Mouse (Mus musculus) embryonic facial prominence, embryonic 13.5 days (tissue): Measurements from ENCODE around the gene Glg1. TPM values are rescaled to one million over a fixed set of nuclear protein-coding genes. Genes with fewer than 3 reads are reported as not detected.
"Not testable (repeated sequence)": the region's sequence is repeated elsewhere in the genome, so short reads cannot be mapped to it uniquely, and the experiment has no call there.

ENCODE experiments used
- ATAC-seq: fragments of 200-750 bp; cut with Nextera tagmentation; 2 replicates; pipeline ENCODE4 v1.8.0; 2017; ENCODE audit warnings: low read depth; ENCODE audit not compliant: insufficient number of reproducible peaks, insufficient read depth, low FRiP score, low TSS enrichment
- H3K27ac ChIP-seq: fragments of 300-500 bp; sonication (generic); 2 replicates; pipeline ENCODE4 v1.5.1; 2015; ENCODE audit warnings: moderate library complexity, mild to moderate bottlenecking, inconsistent platforms
- H3K27me3 ChIP-seq: fragments of 300-500 bp; sonication (generic); 2 replicates; pipeline ENCODE4 v1.6.1; 2015; ENCODE audit warnings: mild to moderate bottlenecking, inconsistent platforms
- H3K36me3 ChIP-seq: fragments of 300-500 bp; sonication (generic); 2 replicates; pipeline ENCODE4 v1.6.1; 2015; ENCODE audit warnings: mild to moderate bottlenecking, inconsistent platforms
- H3K4me1 ChIP-seq: fragments of 300-500 bp; sonication (generic); 2 replicates; pipeline ENCODE4 v1.6.1; 2015; ENCODE audit warnings: inconsistent platforms
- H3K4me2 ChIP-seq: fragments of 300-500 bp; sonication (generic); 2 replicates; pipeline ENCODE4 v1.6.1; 2015; ENCODE audit warnings: moderate library complexity, mild to moderate bottlenecking, inconsistent platforms
- H3K4me3 ChIP-seq: fragments of 300-500 bp; sonication (generic); 2 replicates; pipeline ENCODE4 v1.5.1; 2015; ENCODE audit warnings: mild to moderate bottlenecking, inconsistent platforms
- H3K9ac ChIP-seq: fragments of 300-500 bp; sonication (generic); 2 replicates; pipeline ENCODE4 v1.6.1; 2015; ENCODE audit warnings: mild to moderate bottlenecking, inconsistent platforms
- H3K9me3 ChIP-seq: fragments of 300-500 bp; sonication (generic); 2 replicates; pipeline ENCODE4 v1.6.1; 2016; ENCODE audit warnings: inconsistent platforms
- WGBS: fragments of 180-500 bp; shearing (Covaris S2); methylation state at CpG from one replicate; pipeline ENCODE4 v1.1.7; 2015; ENCODE audit warnings: mixed read lengths; 5-methylcytosine and 5-hydroxymethylcytosine counted together
- polyA plus RNA-seq: library from polyadenylated mRNA; unstranded; fragments of >200 nt; fragmentation: Nextera tagmentation; extraction: Ambion mirVana; gene quantifications from 2 replicates; pipeline ENCODE4 v1.2.1, GENCODE M21; 2015

Glg1 gene
- polyA plus RNA-seq, 1 experiment from 2014 or later: 80.4 TPM

DNA sequence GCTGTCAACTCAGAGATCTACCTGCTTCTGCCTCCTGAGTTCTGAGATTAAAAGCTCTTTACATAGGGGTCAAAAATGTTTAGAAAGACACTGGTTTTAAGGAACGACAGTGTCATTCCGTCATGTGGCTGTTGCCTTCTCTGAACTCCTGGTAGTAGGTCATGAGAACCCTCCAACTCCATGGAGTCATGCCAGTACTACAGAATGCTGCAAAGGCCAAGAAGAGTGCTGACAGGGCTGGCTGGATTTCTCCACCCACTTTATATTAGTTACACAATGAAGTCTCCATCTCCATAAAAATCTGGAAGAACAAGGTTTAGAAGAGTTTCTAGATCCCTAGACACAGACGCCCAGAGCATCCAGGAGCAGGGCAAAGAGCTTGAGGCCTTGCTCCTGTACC, 61.0 kb downstream of the Glg1 start:
- Histone ChIP-seq H3K9ac (no peak overlapping the region), H3K27me3 (no peaks in the 10 kb centered on the region), H3K27ac (no peak overlapping the region), H3K9me3 (no peaks in the 10 kb centered on the region), H3K4me3 (no peak overlapping the region), H3K4me1 (no peaks in the 10 kb centered on the region), H3K4me2 (no peak overlapping the region), H3K36me3 (peaks cover 55% of the 10 kb centered on the region)
- no peak for ATAC-seq
- WGBS: 93% methylated on average over 3 of the region's 3 CpGs

DNA sequence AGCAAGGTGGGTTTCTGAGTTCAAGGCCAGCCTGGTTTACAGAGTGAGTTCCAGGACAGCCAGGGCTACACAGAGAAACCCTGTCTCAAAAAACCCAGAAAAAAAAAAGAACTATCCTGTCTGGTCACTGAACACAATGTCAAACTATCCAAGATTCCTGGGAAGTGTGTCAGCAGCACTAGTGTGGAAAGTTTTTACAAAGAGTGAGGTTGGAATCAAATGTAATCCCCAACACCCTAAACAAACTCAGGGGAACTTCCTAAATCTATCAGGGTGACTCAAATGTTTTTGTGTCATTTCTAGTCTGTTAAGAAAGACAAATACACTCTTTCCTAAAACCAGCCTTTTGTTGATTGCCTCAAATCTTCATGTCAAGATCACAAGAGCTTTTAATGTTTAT, 62.8 kb downstream of the Glg1 start:
- ATAC-seq: no peak
- Histone ChIP-seq H3K27me3 (no peaks in the 10 kb centered on the region), H3K9ac (no peak overlapping the region), H3K4me1 (no peaks in the 10 kb centered on the region), H3K4me3 (no peak overlapping the region), H3K9me3 (no peaks in the 10 kb centered on the region), H3K36me3 (peaks cover 69% of the 10 kb centered on the region), H3K27ac (no peak overlapping the region), H3K4me2 (no peak overlapping the region)

DNA sequence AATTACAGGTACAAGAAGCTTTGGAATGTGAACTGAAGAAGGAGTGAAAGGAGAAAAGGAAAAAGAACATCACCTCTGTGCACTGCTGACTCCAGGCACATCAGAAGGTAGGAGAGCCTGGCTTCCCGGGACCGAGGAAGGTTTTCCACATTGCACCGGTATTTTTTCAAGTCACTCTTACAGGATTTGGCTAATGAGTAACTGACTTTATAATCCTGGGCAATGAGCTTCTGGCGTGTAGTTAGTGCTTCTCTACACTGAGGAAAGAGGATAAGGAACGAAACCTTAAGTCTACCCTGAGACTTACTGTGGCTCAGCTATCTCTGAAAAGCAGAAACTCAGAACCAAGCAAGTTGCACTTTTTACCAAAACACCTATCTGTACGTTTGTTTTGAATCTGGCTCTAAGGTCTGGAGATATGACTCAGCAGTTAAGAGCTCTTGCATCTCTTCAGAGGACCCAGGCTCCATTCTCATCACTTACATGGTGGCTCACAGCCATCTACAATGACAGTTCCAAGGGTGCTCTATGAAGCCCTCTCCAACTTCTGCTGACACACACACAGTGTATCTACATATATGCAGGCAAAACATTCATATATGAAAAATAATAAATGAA, 70.3 kb downstream of the Glg1 start:
- Histone ChIP-seq H3K4me1 (no peaks in the 10 kb centered on the region), H3K4me2 (no peak overlapping the region), H3K4me3 (no peak overlapping the region), H3K36me3 (peaks cover 55% of the 10 kb centered on the region), H3K9ac (no peak overlapping the region), H3K9me3 (no peaks in the 10 kb centered on the region), H3K27me3 (no peaks in the 10 kb centered on the region), H3K27ac (no peak overlapping the region)
- no peak for ATAC-seq
- 87% methylated on average over 6 of the region's 6 CpGs for WGBS

DNA sequence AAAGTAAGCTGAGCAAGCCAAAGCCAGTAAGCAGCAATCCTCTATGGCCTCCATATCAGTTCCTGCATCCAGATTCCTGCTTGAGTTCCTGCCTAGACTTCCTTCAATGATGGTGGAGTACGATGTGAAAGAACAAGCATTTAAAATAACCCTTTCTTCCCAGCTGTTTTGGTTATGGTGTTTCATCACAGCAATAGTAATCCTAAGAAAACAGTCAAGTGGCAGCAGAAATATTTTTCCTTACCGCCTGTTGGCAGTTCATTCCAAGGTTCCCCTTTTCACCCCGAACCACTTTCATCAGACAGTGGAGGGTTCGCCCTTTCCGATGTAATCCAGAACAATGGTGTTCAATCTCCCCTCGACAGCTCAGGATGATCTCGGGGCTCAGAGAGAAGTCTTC, 71.5 kb downstream of the Glg1 start:
- ATAC-seq: no peak
- H3K36me3 ChIP-seq: peaks cover 56% of the 10 kb centered on the region

DNA sequence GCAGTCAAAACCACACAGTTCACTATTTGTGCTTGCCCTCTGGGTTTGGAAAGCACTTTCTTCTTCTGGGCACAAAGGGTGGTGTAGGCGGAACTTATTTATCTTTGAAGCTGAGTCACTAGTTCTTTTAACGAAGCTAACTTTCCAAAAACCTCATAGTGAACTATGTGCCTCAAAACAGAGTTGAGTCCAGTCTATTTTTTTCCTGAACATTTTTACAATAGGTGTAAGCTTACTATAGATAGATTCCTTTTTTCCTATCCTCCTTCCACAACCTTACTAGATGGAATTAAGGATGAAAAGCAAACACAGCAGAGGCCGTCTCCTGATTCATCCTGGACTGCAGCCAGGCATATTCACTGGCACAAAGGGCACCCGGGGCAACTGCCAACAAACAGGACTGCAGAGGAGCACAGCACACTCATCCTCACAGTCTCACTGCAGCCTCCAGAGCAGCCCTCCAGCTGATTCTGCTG, 73.5 kb downstream of the Glg1 start:
- Histone ChIP-seq H3K27me3 (no peaks in the 10 kb centered on the region), H3K4me2 (no peak overlapping the region), H3K9ac (no peak overlapping the region), H3K4me3 (no peak overlapping the region), H3K36me3 (peaks cover 62% of the 10 kb centered on the region), H3K9me3 (no peaks in the 10 kb centered on the region), H3K27ac (no peak overlapping the region), H3K4me1 (no peaks in the 10 kb centered on the region)
- WGBS: 89% methylated on average over 4 of the region's 4 CpGs
- no peak for ATAC-seq

More for the DNA sequence above, 71.5 kb downstream of the Glg1 start:
- H3K9ac ChIP-seq: no peak overlapping the region
- no peak overlapping the region for H3K4me3 ChIP-seq
- H3K4me1 ChIP-seq: no peaks in the 10 kb centered on the region
- H3K27ac ChIP-seq: no peak overlapping the region
- no peak overlapping the region for H3K4me2 ChIP-seq
- no peaks in the 10 kb centered on the region for H3K27me3 ChIP-seq
- 92% methylated on average over 7 of the region's 7 CpGs for WGBS
- no peaks in the 10 kb centered on the region for H3K9me3 ChIP-seq

DNA sequence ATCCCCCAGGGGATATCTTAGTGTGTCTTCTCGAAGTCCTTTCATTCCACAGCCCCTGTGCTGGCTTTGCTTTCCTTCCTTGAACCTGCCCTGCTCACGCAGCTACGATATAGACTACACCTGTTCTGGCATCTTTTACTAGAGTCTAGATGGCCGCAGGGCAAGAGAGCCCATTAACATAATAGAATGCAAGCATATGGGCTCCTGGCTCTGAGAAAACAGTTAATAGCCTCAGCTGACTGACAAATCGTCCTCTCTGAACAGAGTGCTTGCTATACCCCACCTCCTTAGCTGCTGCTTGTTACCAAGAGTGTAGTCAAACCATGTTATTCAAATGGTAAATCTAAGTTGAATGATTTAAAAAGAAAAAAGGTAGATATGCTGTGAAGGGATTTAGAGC, 87.4 kb downstream of the Glg1 start:
- Histone ChIP-seq H3K4me1 (no peaks in the 10 kb centered on the region), H3K9ac (no peak overlapping the region), H3K9me3 (no peaks in the 10 kb centered on the region), H3K36me3 (peaks cover 93% of the 10 kb centered on the region), H3K4me2 (no peak overlapping the region), H3K4me3 (no peak overlapping the region), H3K27me3 (no peaks in the 10 kb centered on the region), H3K27ac (no peak overlapping the region)
- no peak for ATAC-seq
- 80% methylated on average over 5 of the region's 5 CpGs for WGBS

DNA sequence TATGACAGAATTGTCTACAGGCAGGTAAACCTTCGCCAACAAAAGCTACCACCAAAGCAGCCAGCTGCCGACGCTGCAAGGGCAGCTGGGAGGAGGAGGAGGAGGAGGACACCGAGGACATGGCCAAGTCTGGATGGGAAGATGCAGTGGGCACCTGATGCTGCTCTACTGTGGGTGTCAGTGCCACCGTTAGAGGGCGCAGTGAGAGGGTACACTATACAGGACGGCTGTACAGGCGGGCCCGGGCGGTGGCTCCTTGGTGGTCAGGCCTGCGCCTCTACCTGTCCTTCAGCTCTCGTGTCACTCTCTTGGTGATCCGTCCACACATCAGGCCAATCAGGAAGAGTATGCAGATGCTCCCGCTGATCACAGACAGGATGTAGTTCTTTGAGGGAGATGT, 101.4 kb downstream of the Glg1 start:
- Histone ChIP-seq H3K4me2 (no peak overlapping the region), H3K4me1 (no peaks in the 10 kb centered on the region), H3K9me3 (no peaks in the 10 kb centered on the region), H3K27ac (no peak overlapping the region), H3K36me3 (peaks cover 97% of the 10 kb centered on the region), H3K4me3 (no peak overlapping the region), H3K9ac (no peak overlapping the region), H3K27me3 (no peaks in the 10 kb centered on the region)
- no peak for ATAC-seq
- 45% methylated on average over 14 of the region's 14 CpGs for WGBS

DNA sequence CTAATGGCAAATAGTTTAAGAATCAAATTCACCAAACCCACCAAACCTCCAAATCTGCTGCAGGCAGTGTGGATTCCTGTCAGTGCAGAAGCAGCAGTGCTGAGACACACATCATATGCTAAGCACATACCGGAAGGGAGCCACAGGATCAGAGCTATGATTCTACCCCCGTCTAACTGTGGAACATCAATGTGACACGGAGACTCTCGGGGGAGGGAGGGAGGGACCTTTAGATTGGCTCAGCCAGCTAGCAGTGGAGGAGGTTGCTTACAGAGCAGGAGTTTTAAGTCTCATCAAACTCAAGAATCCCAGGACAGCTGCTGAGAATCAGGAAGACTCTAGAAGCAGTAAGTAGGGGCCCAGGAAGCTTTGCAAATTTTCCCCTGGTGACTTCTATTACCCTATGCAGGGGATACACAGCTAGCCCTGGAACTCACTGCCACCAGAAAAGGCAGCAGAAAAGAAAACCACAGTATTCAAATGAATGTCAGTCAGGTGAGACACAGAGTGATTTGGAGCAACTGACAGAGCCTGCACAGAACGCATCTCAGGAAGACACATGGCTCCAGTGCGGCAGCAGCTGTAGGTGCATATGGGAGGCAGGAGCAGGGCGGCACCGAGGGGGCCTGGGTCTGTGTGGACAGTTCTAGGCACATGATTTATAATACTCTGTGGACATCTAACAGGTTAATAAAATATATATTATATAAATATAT, 103.1 kb downstream of the Glg1 start:
- Histone ChIP-seq H3K4me2 (no peak overlapping the region), H3K27me3 (no peaks in the 10 kb centered on the region), H3K9ac (no peak overlapping the region), H3K36me3 (peaks cover 82% of the 10 kb centered on the region), H3K9me3 (no peaks in the 10 kb centered on the region), H3K27ac (no peak overlapping the region), H3K4me3 (no peak overlapping the region), H3K4me1 (no peaks in the 10 kb centered on the region)
- WGBS: 80% methylated on average over 8 of the region's 8 CpGs
- ATAC-seq: no peak

DNA sequence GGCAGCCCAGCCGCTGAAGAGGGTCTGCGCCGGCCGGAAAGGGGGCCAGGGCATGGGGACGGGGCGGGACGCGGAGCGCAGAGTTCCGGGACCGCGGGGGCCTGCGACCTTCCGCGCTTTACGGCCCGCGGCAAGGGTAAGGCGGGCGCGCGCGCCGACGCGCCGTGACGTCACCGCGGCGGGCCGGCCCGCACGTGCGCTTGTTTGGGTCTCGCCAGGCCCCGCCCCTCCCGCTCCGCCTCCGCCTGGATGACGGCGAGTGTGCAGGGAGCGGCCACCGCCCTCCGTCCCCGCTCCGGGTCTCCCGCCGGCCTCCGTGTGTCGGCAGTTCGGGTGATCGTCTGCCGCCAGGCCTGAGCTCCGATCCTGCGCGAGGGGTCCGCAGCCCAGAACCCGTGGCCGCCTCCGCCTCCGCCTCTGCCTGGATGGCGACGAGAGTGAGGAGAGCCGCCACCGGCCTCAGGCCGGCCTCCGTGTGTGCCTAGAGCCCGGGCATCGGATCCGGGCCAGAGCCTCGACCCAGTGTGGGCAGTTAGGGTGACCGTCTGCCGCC, 113.5 kb downstream of the Glg1 start:
- Histone ChIP-seq H3K9ac (peak overlapping the region; percentile 81), H3K4me3 (peak overlapping the region; percentile 69), H3K4me2 (peak overlapping the region; percentile 68), H3K4me1 (peaks cover 15% of the 10 kb centered on the region)
- not testable (repeated sequence) for H3K9me3 ChIP-seq, H3K36me3 ChIP-seq, H3K27ac ChIP-seq, H3K27me3 ChIP-seq
- peak; percentile 84 for ATAC-seq
- under 1% methylated on average over 67 of the region's 74 CpGs for WGBS

DNA sequence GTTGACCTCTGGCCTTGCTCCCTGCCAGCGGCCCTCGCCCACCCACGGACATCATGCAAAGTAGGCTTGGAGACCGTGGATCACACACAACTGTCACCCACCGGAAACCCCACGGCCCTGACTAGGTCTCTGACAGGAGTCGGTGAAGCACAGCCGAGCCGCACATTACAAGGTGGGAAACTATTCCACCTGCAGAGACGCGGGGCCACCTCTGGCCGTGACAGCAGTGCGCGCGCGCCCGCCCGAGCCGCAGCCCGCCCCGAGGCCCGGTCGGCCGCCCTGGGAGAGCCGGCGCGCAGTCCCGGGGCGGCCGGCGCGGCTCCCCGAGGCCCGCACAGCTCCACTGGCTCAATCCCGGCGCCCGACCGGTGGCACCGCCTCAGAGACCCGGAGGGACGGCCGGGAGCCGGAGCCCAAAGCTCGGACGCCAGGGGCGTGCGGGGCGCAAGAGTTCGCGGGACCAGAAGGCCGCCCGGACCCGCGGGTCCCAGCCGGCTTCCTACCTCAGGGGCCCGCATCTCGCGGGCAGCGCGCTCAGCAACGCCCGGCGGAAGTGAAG, 114.0 kb downstream of the Glg1 start:
- not testable (repeated sequence) for H3K9me3 ChIP-seq, H3K27me3 ChIP-seq, H3K27ac ChIP-seq, H3K36me3 ChIP-seq
- peak; percentile 68 for ATAC-seq
- H3K4me2 ChIP-seq: peak overlapping the region; percentile 68
- H3K4me3 ChIP-seq: peak overlapping the region; percentile 69
- H3K9ac ChIP-seq: peak overlapping the region; percentile 80
- under 1% methylated on average over 53 of the region's 63 CpGs for WGBS
- peaks cover 15% of the 10 kb centered on the region for H3K4me1 ChIP-seq

DNA sequence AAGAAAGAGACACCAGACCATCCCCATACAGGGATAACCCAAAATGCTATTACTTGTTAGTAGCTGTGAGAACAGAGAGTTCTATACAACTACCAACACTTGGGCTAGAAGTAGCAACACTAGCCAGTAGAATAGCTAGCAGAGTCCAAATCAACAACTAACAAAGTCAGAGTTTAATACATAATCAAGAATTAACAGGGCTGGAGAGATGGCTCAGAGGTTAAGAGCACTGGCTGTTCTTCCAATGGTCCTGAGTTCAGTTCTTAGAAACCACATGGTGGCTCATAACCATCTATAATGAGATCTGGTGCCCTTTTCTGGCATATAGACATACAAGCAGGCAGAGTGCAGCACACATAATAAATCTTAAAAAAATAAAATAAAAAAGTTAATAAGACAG, 116.5 kb downstream of the Glg1 start:
- H3K4me2 ChIP-seq: no peak overlapping the region
- no peak overlapping the region for H3K9ac ChIP-seq
- no peak for ATAC-seq
- H3K4me3 ChIP-seq: no peak overlapping the region
- H3K4me1 ChIP-seq: peaks cover 15% of the 10 kb centered on the region
- no peaks in the 10 kb centered on the region for H3K27me3 ChIP-seq
- H3K27ac ChIP-seq: no peak overlapping the region
- H3K36me3 ChIP-seq: peaks cover 14% of the 10 kb centered on the region; the same call in 1 of the 2 replicates
- no peaks in the 10 kb centered on the region for H3K9me3 ChIP-seq

DNA sequence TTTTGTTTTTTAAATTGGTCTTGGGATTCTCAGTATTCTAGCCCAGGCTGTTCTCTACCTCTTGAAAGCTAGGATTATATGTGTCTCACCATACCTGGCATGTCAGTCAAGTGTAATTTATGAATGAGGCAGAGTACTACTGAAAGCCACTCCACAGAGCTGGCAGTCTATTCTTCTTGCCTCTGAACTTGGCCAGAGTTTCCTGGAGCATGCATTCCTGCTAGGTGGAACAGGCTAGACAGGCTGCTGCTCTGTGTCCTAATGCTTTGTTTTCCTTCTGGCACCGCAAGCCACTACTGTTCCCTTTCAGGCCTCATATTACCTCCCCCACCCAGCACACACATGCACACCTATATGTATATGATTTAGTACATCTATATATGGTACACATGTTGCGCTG, 128.3 kb downstream of the Glg1 start:
- 82% methylated on average over 2 of the region's 2 CpGs for WGBS
- H3K27me3 ChIP-seq: no peaks in the 10 kb centered on the region
- peaks cover 68% of the 10 kb centered on the region for H3K36me3 ChIP-seq
- no peak overlapping the region for H3K27ac ChIP-seq
- no peaks in the 10 kb centered on the region for H3K9me3 ChIP-seq
- H3K4me2 ChIP-seq: no peak overlapping the region
- H3K4me1 ChIP-seq: no peaks in the 10 kb centered on the region
- H3K4me3 ChIP-seq: no peak overlapping the region
- no peak for ATAC-seq
- H3K9ac ChIP-seq: no peak overlapping the region
